Mouse (Mus musculus) thymus, postnatal 4 days (tissue): ENCODE results near the gene Gabrr1.
"Not testable (repeated sequence)": the region's sequence is repeated elsewhere in the genome, so short reads cannot be mapped to it uniquely, and the experiment has no call there.

ENCODE experiments used
- DNase-seq: peaks from one replicate; pipeline ENCODE4 v3.0.0; 2021

The Gabrr1 gene

DNA sequence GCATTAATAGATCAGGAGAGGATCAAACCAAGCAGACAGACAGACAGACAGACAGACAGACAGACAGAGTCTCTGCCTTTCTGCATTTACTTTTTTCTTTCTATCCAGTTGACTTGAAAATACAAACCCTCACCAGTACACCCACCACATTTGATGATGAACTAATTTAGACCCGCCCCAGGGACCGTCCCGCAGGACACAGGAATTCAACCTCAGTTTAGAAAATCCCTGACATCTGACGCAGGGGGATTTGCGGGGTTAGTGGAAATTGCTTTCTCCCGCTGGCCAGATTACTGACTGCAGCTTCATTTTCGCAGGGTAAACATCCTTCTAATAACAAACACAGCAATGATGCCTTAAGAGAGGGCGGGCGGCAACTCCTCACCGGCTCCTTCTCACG lies at the start of gene Gabrr1:
Gabrr1 (plus strand) TSS at position 301 of the 400 bp plus-strand sequence.
- no peak for DNase-seq

DNA sequence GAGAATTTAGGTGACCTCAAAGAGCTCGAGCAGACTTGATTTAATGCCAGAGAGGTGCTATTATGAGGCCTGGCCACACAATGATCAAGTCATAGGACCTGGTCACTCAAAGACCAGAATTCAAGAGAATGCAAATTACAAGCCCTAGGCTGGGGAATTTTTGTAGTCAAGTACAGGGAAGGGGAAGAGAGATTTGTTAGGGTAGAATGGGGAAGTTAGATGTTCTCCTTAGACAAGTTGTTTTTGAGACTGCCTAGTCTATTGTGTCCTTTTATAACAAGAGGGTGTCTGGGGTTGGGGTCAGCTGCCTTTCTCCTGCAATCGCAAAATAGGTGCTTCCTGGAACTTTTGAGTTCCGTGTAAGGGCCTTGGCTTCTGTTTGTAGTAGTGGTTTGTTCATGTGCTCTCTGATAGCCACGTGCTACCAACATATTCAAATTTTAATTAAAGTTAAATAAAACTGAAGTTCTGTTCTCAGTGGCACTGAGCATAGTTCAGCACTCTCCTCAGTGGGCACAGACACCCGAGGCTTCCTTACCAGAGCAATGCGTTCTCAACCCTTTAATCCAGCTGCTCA lies 33.1 kb upstream of the Gabrr1 start:
- DNase-seq = no peak

DNA sequence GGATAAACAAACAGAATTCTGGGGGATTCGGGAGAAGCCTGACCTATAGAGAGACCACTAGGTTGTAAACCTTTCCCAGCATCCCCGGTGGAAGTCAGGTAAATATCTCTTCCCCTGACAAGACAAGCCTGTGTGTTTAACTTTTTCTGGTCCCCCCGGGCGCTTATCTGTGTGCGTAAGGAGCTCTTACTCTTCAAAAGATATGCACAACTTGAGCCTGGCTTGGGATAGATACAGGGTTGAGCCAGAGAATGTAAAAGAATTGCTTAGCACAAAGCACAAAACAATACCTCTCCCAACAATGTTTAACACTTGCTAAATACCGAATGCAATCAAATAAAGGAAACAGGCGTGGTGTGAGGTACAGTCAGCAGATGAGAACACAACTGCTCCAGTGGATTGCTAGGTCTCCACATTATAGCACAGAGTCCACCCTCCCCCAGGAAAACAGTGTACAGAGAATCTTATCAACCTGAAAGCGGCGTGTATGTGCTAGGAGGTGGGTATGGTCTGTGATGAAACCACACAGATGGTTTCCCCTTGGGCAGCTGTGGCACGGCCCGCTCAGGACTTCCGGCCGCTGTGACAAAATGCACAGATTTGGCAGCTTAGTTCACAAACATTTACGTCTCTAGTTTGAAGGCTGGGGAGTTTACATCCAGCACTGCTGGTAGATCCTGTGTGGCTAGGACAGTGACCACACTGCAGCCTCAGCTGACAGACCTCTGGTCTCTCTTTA lies 22.4 kb upstream of the Gabrr1 start:
- DNase-seq = peak; percentile 25

DNA sequence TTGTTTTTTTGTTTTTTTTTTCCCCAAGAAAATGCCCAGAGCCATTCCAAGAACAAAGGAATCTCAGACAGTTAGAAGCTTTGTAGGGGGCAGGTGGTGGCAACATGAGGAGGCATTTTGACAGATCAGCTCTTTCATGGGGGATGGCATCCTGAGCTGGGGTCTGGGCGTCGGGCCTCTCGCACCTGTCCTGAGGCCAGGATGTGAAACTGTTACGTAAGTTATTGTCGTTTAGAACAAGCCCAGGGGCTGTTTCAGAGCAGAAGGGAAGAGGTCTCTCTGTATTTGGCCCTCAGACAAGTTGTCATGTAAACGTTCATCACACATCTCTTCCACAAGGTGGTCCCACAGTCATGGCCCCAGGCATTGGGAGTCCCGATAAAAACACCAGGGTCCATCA lies 21.5 kb upstream of the Gabrr1 start:
- peak; percentile 39 for DNase-seq

DNA sequence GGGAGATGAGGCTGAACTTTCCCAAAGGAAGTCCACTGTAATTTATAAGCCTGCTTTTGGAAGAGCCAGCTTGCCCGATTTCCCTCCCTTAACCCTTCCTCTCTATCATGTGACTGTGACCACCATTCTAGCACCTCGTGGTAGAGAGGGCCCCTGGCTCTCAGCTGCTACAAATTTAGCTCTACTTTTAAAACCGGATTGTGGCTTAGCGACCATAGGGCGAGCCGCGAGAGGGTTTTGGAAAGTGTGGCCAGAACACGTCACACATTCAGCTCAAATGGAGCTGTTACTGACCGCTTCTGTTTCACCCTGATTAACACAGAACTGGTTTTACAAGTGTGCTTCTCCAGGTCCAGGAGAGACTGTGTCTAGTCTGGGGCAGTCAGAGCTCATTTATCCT lies 21.0 kb upstream of the Gabrr1 start:
- peak; percentile 19 for DNase-seq

DNA sequence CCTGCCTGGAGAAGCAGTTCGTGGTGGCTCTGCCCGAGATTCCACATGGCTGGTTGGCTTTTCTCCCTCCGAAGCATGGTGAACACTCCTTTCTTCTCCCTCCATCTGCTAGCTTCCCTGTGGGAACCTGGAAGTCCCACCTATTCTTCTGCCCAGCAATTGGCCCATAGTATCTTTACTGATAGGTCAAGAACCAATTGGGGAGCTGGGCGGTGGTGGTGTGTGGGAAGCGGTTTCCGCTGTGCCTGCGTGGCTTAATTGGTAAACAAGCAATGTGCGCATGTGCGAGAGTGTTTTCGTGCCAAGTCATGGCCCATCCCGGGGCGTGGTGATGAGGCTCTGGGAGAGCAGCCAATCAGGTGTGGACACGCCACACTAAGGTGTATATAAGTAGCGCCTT lies 19.5 kb upstream of the Gabrr1 start:
- not testable (repeated sequence) for DNase-seq

DNA sequence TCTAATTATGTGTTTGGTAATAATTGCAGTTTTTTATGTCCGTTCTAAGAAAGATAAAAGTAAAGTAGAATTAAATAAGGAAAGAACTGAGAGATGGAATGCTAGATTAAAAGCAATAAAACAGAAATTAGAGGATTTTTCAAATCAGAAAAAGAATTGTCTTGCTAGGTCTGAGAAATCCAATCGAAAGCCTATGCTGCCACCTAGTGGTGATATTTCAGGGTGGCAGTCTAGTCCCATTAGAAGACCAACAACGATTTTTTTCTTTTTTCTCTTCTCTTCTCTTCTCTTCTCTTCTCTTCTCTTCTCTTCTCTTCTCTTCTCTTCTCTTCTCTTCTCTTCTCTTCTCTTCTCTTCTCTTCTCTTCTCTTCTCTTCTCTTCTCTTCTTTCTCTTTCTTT lies 13.2 kb upstream of the Gabrr1 start:
- peak; percentile 86 for DNase-seq

DNA sequence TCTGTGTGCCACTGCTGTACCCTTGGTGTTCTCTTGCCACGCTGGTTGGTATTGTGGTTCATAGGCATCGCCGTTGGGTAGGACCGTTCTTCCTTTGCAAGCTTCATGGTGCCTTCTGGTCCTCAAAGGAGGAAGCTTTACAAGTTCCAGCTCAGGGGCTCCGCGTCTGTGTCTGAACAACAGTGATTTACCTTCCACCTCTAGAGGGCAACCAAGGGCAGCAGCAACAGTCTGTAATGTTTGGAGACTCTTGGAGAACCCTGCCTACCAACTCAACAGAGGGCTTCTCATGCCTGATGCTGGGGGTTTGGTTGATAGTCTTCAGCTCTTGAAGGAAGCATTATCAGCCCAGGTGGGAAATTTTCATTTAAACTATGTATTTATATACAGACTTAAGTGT lies 7.8 kb upstream of the Gabrr1 start:
- DNase-seq = peak; percentile 70

DNA sequence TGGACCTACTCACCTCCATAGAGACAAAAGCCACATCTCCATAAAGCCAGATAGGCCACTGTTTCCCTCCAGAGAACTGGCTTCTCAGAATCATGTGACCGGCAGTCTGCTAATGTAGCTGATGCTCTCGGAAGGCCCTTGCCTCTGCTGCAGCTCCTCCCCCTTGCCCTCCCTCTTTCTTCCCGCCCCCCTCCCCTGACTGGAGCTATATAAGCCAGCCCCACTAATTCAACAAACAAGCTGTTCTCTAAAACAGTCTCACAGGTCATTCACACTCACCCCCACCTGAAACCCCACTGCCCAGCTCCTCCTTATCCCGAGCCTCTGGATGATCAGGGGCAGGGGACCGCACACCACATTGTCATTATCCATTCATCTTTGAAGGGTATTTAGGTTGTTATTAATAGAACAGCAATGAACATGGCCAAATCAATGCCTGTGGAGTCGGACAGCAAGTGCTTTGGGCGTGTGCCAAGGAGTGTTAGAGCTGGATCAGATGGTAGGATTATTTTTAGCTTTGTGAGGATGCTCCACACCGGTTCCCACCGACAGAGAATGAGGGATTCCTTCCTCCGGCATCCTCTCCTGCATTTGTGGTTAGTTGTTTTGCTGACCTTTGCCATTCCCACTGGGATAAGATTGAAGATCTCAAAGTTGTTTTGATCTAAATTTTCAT lies 6.8 kb upstream of the Gabrr1 start:
- no peak for DNase-seq

DNA sequence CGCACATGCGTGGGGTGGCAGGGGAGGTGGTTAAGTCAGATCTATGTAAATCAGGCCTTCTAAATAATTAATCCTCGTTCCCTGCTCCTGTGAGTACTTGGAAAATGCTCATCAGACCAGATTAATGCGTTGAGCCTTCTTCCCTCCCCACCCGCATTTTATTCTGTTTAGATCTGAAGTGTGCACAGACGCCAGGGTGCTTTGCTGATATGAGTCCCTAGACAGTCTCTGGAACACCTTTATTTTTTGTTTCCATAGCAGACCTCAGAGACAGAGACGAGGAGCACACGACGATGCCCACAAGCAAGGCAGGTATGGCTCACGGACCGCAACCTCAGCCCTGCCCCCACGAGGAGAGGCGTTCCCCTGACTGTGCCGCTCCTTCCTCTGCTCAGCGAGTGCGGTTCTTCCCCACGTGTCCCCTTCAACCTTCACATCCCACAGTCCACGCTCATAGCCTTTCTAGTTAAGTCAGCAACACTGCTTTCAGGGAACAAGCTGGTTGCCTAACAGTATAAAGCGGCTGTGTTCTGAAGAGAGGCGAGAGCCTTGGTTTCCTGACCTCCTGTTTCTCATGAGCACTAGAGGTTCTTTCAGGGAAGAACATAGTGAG lies 14.5 kb downstream of the Gabrr1 start:
- DNase-seq = peak; percentile 19

DNA sequence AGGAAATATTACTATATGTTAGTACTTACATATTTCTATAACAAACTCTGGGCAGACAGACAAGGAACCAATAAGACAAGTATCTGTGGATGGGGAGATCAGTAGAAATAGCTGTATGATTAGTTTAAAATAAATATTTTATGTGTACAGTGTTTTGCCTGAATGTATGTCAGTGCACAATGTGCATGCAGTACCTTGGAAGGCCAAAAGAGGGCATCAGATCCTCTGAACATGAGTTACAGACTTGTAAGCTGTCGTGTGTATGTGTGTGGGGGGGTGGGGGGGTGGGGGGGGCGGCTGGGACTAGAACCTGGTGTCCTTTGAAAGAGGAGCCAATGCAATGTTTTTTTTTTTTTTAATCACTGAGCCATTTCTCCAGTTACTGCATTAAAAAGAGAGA lies 15.5 kb downstream of the Gabrr1 start:
- DNase-seq = peak; percentile 76

DNA sequence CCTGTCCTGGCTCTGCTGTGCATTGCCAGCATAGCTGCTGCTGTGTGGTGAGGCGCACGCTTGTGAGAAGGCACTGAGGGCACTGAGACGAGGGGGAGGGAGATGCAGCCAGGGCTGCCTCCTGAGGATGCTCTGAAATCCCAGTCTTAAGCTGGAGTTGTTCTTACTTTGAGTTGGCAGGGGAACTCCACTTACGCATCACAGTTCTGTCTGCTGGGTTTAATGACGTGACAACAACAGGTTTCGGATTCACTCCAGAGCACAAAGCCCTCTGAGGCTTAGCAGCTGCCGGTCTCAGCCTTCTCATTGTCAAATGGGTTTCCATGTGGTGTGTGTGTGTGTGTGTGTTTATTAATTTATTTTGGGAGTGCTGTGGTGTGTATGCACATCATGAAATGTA lies 16.8 kb downstream of the Gabrr1 start:
- DNase-seq = no peak

DNA sequence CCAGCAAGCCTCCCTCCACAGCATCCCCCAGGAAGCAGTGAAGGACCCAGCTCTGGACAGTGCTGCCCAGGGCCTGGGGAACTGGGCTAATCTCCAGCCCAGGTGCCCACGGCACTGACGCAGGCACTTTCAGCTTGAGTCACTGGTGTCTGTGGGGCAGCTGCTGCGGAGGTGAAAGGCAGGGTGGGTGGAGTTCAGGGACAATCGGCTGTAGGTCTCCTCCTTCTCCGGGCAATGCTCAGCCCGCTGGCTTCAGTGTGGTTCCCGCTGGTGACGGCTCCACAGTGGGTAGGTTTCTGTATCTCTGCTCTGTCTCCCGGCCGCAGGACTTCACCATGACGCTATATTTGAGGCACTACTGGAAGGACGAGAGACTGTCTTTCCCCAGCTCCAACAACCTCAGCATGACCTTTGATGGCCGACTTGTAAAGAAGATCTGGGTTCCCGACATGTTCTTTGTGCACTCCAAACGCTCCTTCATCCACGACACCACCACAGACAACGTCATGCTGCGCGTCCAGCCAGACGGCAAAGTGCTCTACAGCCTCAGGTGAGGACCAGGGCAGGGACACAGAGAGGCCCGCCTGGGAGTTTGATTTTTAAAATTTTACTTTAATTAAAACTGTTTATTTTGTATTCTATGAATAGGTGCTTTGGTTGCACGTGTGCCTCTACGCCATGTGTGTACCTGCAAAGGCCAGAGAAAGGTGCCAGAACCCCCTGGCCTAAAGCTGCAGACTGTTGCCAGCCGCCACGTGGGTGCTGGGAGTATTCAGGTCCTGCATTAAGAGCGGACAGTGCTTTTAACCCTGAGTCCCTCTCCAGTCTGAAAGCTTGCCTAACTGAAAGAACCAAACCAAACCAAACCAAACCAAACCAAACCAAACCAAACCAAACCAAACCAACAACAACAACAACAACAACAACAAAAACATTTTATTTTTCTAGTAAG lies 20.0 kb downstream of the Gabrr1 start:
- DNase-seq = no peak

DNA sequence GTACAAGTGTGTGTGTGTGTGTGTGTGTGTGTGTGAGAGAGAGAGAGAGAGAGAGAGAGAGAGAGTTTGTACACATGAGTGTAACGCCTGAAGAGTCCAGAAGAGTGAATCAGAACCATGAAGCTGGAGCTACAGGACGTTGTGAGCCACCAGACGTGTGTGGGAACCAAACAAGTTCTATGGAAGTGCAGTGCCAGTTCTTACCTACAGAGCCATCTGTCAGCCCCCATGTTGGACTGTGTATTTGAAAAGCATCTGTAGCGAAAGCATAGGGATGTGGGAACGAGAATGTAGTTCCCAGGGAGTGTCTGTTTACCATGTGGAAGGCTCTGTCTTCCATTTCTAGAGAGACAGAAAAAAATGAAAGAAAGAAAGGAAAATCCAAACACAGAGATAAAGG lies 51.2 kb downstream of the Gabrr1 start:
- DNase-seq = no peak

DNA sequence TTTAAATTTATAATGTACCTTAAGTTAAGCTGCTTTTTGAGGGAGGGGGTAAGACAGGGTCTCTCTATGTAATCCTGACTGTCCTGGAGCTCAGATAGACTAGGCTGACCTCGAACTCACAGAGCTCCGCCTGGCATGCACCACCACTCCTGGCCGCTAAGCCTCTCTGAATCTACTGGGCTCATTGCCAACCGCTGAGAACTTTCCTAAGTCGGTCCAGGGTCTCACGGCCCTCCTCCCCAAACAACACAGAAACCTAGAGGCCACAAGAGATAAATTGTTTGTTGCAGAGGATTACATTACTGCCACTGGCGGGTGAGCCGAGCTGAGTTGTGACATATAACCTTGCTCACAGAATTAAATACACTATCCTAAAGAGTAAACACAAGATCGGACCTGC lies 55.8 kb downstream of the Gabrr1 start:
- DNase-seq = peak; percentile 14

DNA sequence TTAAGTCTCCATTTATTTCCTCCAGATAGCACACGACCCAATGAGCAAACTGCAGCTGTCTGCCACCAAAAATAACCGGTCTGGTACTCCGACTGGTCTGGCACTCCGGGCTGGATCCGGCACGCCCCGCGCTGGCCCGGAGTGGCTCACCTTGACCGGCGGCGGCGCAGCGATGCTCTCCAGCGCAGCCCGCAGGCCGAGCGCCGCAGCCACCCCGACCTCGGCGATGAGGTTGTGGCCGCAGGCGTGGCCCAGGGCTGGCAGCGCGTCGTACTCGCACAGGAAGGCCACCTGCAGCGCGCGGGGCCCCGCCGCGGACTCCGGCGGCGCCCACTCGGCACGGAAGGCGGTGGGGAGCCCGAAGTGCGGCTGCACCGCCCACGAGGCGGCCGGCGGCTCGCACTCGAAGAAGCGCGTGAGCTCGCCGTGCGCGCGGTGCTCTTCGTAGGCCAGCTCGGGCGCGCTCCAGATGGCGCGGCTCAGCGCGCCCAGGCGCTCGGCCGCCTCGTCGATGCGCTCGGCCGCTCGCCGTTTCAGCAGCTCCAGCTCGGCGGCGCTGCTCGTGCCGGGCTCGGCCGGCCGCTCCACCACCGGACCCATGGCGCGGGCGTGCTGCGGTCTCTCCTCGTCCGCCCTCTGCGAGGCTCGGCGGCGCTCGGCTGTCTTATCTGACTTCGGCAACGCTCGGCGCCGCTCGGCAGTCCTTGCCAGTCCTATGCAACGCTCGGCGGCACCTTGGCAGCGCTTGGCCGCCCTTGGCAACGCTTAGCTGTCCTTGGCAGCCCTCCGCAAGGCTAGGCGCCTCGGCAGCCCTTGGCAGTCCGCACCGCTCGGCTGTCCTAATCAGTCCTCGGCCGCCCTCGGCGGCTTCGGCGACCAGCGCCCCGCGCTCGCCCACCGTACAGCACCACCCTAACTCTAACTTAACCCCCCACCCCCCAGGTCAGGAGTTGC lies 56.7 kb downstream of the Gabrr1 start:
- peak; percentile 73 for DNase-seq

DNA sequence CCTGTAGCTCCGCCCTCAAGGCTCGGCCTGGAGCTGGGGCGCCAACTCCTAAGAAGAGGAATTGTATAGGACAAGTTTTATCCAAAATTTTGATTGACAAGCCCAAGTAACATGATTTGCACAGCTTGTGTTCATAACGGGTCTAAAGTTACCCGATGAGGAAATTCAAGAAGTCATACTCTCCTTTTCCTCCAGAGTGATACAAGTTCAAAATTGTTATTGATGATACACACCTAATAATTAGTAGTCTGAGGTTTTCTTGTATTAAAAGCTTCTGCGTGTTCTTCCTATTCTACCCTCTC lies 57.4 kb downstream of the Gabrr1 start, which contains the start of gene Pm20d2:
Pm20d2 (minus strand) TSS at position 3 of the 302 bp plus-strand sequence.
- DNase-seq = no peak

DNA sequence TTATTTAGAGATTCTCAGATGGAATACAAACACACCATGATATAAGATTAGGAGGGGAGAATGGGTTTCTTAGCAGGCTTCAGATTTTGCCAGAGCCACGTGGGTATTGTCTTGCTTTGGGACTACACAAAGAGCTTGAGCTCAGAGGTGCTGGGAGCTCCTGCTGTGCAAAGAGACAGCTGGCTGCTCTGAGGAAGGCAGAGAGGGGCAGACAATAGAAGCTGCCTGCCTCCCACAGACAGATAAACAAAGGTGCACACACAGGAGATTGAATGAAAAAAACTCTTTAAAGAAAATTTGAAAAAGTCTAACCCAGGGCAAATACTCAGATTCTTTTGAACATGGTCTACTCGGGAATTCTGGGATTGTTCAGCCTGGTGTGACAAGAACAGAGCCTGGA lies 65.8 kb downstream of the Gabrr1 start:
- DNase-seq = no peak

DNA sequence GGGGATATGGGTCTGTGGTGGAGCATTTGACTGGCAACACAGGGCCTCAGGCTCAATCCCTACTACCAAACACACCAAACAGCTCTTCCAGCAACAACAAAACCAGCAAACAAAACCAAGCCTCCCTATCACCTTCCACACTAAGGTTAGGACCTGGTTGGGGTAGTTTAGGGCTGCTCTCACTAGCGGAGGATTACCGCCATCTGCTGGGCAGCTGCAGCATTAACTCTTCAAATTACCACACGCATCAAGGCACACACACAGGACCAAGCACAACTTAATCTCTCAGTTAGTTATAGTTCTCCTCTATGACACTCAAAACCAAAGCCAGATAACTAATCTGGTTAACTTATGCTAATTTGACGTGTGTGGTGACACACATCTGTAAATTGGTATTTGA lies 72.4 kb downstream of the Gabrr1 start:
- peak; percentile 79 for DNase-seq

DNA sequence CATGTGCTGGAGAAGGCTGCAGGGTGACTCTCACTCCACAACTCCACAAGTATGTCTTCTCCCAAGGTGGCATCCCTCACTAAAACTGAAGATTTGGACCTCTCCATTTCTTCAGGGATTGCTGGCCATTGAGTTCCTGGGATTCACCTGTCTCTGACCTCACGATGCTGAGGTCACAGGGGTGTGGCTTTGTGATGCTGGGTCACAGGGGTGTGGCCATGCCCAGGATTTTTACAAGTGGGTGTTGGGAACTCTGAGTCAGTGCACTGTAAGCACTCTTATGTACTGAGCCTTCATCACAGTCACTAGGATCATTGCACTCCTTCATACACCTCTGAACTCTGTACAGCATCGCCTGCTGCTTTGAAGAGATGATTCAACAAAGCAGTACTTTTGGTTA lies 75.2 kb downstream of the Gabrr1 start:
- no peak for DNase-seq
